ENCODE assay signal across 21 mouse cellular contexts in the genomic region with DNA sequence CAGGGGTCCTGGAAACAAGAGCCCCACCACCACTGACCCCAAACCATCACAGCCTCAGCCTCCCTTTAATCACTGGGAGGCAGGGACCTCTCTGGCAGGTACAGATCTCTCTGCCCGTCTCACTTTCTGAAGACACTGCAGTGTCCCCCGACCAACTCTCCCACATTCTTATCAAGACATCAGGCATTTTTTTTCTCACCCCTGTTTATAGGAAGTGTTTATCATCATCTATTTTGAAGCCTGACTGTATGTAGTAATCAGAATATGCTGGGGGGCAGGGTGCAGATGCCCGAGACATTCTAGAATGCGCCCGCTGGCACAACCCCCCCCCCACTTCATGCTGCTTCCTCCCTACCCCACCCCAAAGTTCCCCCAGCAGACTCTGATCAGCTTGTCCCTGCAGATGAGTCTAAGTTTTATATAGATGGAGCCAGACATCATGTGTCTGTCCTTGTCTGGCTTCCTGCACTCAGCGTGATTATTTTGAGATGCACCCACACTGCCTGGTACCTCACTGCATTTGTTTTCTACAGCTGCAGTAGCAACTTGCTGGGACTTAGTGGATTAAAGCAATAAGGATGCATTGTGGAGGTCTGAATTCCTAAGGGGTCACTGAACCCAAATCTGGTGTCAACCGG. TPM values are rescaled to one million over a fixed set of nuclear protein-coding genes. Genes with fewer than 3 reads are reported as not detected.
A peak's percentile ranks its signal among the peaks of the same experiment; 100 is the strongest.
DNase-seq lines count a peak whose midpoint lies in the region; TF ChIP-seq lines count a peak whose summit lies in the region.
"Had no signal": no experiment of that assay in that cellular context is flagged by ENCODE, and none has a peak within 500 bp of the region (broad histone marks: within the 10 kb centered on the region; RNA-seq: fewer than 3 reads in every experiment).

No protein-coding gene starts in this region.

- no peak for TF ChIP-seq POLR2A in cortical plate, adult 2 months (IDR thresholded peaks at IDR 0.05; ENCODE audit: extremely low read depth, insufficient read depth, low read length)
- TF ChIP-seq POLR2A in thymus, adult 2 months (IDR thresholded peaks at IDR 0.05; ENCODE audit: control insufficient read depth, extremely low read depth, insufficient read depth, low read length, poor library complexity), result no peak

- no peaks in the 10 kb centered on the region for H3K36me3 ChIP-seq in thymus, adult 2 months (ENCODE audit: control insufficient read depth, insufficient read depth, low read length)
- H3K36me3 ChIP-seq: embryonic facial prominence, embryonic 13.5 days; hindbrain, embryonic 15.5 days; lung, embryonic 15.5 days; midbrain, embryonic 15.5 days; stomach, embryonic 15.5 days had no signal

- no peak for TF ChIP-seq CTCF in layer of hippocampus, adult 2 months (conservative IDR thresholded peaks at IDR 0.05)
- no peak for TF ChIP-seq CTCF in cortical plate, adult 2 months (IDR thresholded peaks at IDR 0.05; ENCODE audit: extremely low read depth, insufficient read depth, low read length)
- TF ChIP-seq CTCF in thymus, adult 2 months (IDR thresholded peaks at IDR 0.05; ENCODE audit: borderline replicate concordance, control insufficient read depth, extremely low read depth, insufficient read depth, low read length, poor library complexity), result no peak

- no peak for DNase-seq in layer of hippocampus, adult 2 months (ENCODE audit: low spot score in 2 of 2)
- DNase-seq in layer of hippocampus, postnatal 14 days (ENCODE audit: low spot score in 2 of 2), result no peak
- DNase-seq in right cerebral cortex, adult 18-20 months, result peak; percentile 57
- no peak for DNase-seq in right cerebral cortex, postnatal 14 days
- peak; percentile 58 for DNase-seq in telencephalon, adult 2 months (ENCODE audit: low read depth, low spot score)
- no peak for DNase-seq in thymus, adult 2 months
- DNase-seq: cerebellum, adult 11-12 months; cerebellum, postnatal 36 days; heart, postnatal 14 days; liver had no signal

- peaks cover 9% of the 10 kb centered on the region for H3K4me1 ChIP-seq in cortical plate, adult 2 months (ENCODE audit: control insufficient read depth, insufficient read depth, low read length)
- H3K4me1 ChIP-seq in thymus, adult 2 months (replicated peaks; ENCODE audit: control insufficient read depth, insufficient read depth, low read length), result peaks cover 12% of the 10 kb centered on the region
- H3K4me1 ChIP-seq: hindbrain, embryonic 15.5 days; midbrain, embryonic 15.5 days; stomach, embryonic 15.5 days had no signal

- 70% methylated on average over 7 of the region's 7 CpGs for WGBS in thymus, adult 2 months

- peak overlapping the region; percentile 59; the same call in 1 of the 2 replicates for H3K27ac ChIP-seq in layer of hippocampus, adult 2 months
- H3K27ac ChIP-seq in cortical plate, adult 2 months (ENCODE audit: insufficient read depth, low read length), result peak overlapping the region; percentile 66; the same call in 1 of the 2 replicates
- no peak overlapping the region for H3K27ac ChIP-seq in thymus, adult 2 months (ENCODE audit: control insufficient read depth, insufficient read depth, low read length)
- H3K27ac ChIP-seq: embryonic facial prominence, embryonic 13.5 days; hindbrain, embryonic 15.5 days; lung, embryonic 15.5 days; midbrain, embryonic 15.5 days; stomach, embryonic 15.5 days had no signal

- H3K4me3 ChIP-seq in layer of hippocampus, adult 2 months, result no peak overlapping the region
- no peak overlapping the region for H3K4me3 ChIP-seq in cortical plate, adult 2 months (ENCODE audit: insufficient read depth, low read length)
- H3K4me3 ChIP-seq in thymus, adult 2 months (ENCODE audit: control insufficient read depth, insufficient read depth, low read length), result no peak overlapping the region
- H3K4me3 ChIP-seq: embryonic facial prominence, embryonic 13.5 days; hindbrain, embryonic 15.5 days; lung, embryonic 15.5 days; midbrain, embryonic 15.5 days; stomach, embryonic 15.5 days had no signal

- no peaks in the 10 kb centered on the region for H3K27me3 ChIP-seq in thymus, adult 2 months (ENCODE audit: control insufficient read depth, insufficient read depth, low read length)
- H3K27me3 ChIP-seq: embryonic facial prominence, embryonic 13.5 days; hindbrain, embryonic 15.5 days; lung, embryonic 15.5 days; midbrain, embryonic 15.5 days; stomach, embryonic 15.5 days had no signal

RNA-seq across cellular contexts. Expression of a gene that starts 12.4 kb away (rescaled TPM):
- 100 to 1,000 TPM; 291 to 297 TPM for total RNA-seq in layer of hippocampus, adult 2 months (2021)
- total RNA-seq in layer of hippocampus, postnatal 14 days (2021), result 100 to 1,000 TPM; 304 to 345 TPM
- polyA plus RNA-seq in cortical plate, adult 2 months (2012; rRNA removed), result 421 and 455 TPM in 2 replicates
- 762 and 992 TPM in 2 replicates for polyA plus RNA-seq in thymus, adult 2 months (2012; rRNA removed)

RNA-seq across cellular contexts. Expression of a gene that starts 17.8 kb away (rescaled TPM):
- 1 to 10 TPM in 1 of 2 experiments, not detected in 1; 4.4 TPM for total RNA-seq in layer of hippocampus, adult 2 months (2021)
- under 1 TPM in 1 of 2 experiments, not detected in 1; 0.71 TPM for total RNA-seq in layer of hippocampus, postnatal 14 days (2021)
- 0.45 and 1.4 TPM in 2 replicates for polyA plus RNA-seq in cortical plate, adult 2 months (2012; rRNA removed)
- 0.23 and 0.31 TPM in 2 replicates for polyA plus RNA-seq in thymus, adult 2 months (2012; rRNA removed)
- polyA plus RNA-seq: embryonic facial prominence, embryonic 13.5 days; forebrain, embryonic 11.5 days; heart, embryonic 11.5 days; spleen, adult 2 months had no signal

RNA-seq across cellular contexts. Expression of a gene that starts 26.7 kb away (rescaled TPM):
- 10 to 100 TPM; 35.3 to 38.6 TPM for total RNA-seq in layer of hippocampus, adult 2 months (2021)
- 10 to 100 TPM; 30.0 to 31.3 TPM for total RNA-seq in layer of hippocampus, postnatal 14 days (2021)
- polyA plus RNA-seq in cortical plate, adult 2 months (2012; rRNA removed), result 43.0 and 45.7 TPM in 2 replicates
- 10.8 and 14.8 TPM in 2 replicates for polyA plus RNA-seq in thymus, adult 2 months (2012; rRNA removed)
- total RNA-seq: megakaryocyte progenitor cell, adult 5-6 weeks had no signal

RNA-seq across cellular contexts. Expression of a gene that starts 34.4 kb away (rescaled TPM):
- total RNA-seq in layer of hippocampus, adult 2 months (2021), result not detected
- not detected for total RNA-seq in layer of hippocampus, postnatal 14 days (2021)
- not detected in 2 replicates for polyA plus RNA-seq in cortical plate, adult 2 months (2012; rRNA removed)
- 2.2 and 5.2 TPM in 2 replicates for polyA plus RNA-seq in thymus, adult 2 months (2012; rRNA removed)
- total RNA-seq: gastrocnemius, postnatal 4 days; heart, postnatal 14 days; megakaryocyte progenitor cell, adult 5-6 weeks had no signal
- polyA plus RNA-seq: forebrain, embryonic 11.5 days; hindbrain, embryonic 15.5 days; midbrain, embryonic 15.5 days had no signal

RNA-seq across cellular contexts. Expression of a gene that starts 41.4 kb away (rescaled TPM):
- not detected for total RNA-seq in layer of hippocampus, adult 2 months (2021)
- under 1 TPM in 1 of 2 experiments, not detected in 1; 0.37 TPM for total RNA-seq in layer of hippocampus, postnatal 14 days (2021)
- 0.86 and 1.4 TPM in 2 replicates for polyA plus RNA-seq in cortical plate, adult 2 months (2012; rRNA removed)
- polyA plus RNA-seq in thymus, adult 2 months (2012; rRNA removed), result 3.2 and 4.3 TPM in 2 replicates

Comparison
In these comparisons a context has a peak if more than half of its experiments do, and no peak if none do; other contexts are left out.
1. DNase-seq: peak in right cerebral cortex, adult 18-20 months (single experiment) and telencephalon, adult 2 months (single experiment); none in layer of hippocampus, adult 2 months (0 of 2), layer of hippocampus, postnatal 14 days (0 of 2), right cerebral cortex, postnatal 14 days (single experiment) and thymus, adult 2 months (single experiment).